Mouse (Mus musculus) ovary, adult 18-20 months (tissue): ENCODE results near the gene Plekhm1.

Experiments used
- DNase-seq: peaks from one replicate; pipeline ENCODE4 v3.0.0; 2022; ENCODE audit warnings: low spot score, mixed read lengths

Plekhm1 gene

DNA sequence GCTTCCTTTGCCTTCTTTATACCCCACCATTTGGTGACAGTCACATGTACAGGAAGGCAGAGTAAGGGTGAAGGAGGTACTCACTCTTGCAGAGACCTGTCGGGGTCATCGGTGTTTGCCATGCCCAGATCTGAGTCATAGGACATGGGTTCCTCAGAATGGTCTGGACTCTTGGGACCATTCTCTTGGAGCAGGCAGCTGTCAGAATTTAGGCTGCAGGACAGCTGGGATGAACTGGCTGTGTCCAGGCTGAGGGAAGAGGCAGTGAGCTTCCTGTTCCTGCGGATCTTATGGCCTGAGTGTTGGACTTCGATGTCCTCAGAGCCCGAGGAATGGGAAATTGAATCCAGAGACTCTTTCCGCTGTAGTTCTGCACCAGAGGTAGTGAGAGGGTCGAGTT, 17.9 kb downstream of the Plekhm1 start:
- no peak for DNase-seq

- DNase-seq = no peak
Measured at GRCm38 (mm10) chr11:103394025-103394424, 18.5 kb downstream of the Plekhm1 start.

- DNase-seq = no peak
Measured at GRCm38 (mm10) chr11:103387870-103388526, 24.5 kb downstream of the Plekhm1 start.

- no peak for DNase-seq
Measured at GRCm38 (mm10) chr11:103386827-103387226, 25.7 kb downstream of the Plekhm1 start.

DNA sequence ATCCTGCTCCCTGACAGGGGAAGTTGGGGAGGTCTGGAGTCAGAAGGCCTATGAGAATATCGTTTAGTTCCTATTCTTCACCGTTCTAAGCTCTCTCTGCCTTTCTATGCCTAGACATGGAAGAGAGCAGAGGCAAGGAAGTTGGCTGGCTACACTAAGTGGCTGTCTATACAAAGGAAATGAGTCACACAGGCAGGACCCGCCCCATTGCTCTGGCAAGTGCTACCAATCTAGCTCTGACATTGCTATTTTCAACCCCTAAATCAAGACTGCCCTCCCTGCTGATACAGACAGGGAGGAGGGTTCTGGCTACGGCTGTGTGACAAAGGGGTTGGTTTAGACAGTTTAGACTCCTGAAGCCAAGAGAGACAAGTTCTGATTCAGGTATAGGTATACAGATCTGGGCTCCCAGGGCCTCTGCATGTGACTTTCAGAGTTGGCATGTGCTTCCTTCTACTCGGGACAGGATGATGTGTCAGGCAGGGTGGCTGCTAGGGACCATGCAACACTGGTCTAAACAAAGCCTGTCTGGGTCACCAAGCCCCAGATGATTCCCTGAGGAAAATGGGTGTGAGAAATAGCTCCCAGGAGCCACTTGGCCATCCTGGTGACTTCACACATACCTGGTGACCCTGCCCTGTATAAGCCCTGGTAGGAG, 30.4 kb downstream of the Plekhm1 start:
- DNase-seq = peak; percentile 47

GRCm38 (mm10) chr11:103381505-103381904, 31.0 kb downstream of the Plekhm1 start:
- no peak for DNase-seq

GRCm38 (mm10) chr11:103380460-103380859, 32.0 kb downstream of the Plekhm1 start:
- no peak for DNase-seq

- no peak for DNase-seq
Measured at GRCm38 (mm10) chr11:103378341-103378740, 34.1 kb downstream of the Plekhm1 start.

GRCm38 (mm10) chr11:103375772-103376171, 36.7 kb downstream of the Plekhm1 start:
- no peak for DNase-seq

GRCm38 (mm10) chr11:103375258-103375657, 37.2 kb downstream of the Plekhm1 start:
- no peak for DNase-seq

GRCm38 (mm10) chr11:103373922-103374321, 38.6 kb downstream of the Plekhm1 start:
- DNase-seq = no peak

DNA sequence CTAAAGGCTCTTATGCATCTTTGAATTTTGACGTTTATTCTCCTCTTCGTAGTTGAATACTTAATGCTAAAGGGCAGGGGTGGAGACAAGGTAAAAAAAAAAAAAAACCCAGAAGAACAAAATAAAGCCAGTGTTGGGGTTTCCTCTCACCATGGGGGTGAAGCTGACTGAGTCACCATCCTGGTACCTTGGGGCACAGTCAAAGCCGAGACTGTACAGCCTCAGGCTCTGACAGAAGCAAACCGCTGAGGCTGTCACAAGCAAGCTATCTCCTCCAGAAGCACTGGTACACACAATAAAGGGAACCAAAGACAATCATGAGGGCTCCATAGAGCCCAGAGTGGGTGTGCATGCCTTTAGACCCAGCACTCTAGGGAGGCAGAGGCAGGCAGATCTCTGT, 39.9 kb downstream of the Plekhm1 start:
- DNase-seq = no peak

- DNase-seq = no peak
Measured at GRCm38 (mm10) chr11:103372068-103372467, 40.4 kb downstream of the Plekhm1 start.

DNA sequence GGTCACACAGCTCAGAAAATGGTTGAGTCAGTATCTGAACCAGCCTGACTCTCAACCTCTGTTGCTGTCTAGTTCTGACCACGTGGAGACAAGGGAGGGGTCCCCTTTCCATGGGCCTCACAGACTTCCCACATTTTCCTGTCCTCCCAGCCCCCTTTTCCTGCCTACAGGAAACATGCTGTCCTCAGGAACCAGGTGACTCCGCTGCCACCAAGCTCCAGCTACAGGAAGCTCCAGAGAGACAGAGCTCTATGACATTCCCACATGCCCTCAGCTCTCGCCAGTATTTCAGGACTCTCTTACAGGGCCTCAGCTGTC, 41.3 kb downstream of the Plekhm1 start:
- DNase-seq = no peak

GRCm38 (mm10) chr11:103370397-103371221, 41.9 kb downstream of the Plekhm1 start:
- no peak for DNase-seq

DNA sequence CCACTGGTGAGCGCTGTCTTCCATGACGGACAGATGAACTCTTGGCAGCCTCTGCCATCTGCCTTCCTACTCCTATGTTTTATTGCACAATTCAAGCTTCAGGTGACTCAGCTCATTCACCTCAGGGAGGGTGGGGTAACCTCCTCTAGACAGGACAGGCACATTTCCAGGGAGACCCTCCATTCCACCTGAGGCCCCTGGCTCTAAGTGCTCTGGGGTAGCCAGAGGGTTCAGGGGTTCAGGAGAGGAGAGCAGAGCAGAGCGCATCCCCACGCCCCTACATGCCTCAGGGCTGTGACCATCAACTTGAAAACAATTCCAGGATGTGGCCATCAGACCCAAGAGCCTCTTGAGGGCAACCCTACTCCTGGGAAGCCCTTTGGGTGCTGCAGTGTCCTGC, 47.0 kb downstream of the Plekhm1 start:
- no peak for DNase-seq

GRCm38 (mm10) chr11:103365022-103365421, 47.5 kb downstream of the Plekhm1 start:
- no peak for DNase-seq

DNA sequence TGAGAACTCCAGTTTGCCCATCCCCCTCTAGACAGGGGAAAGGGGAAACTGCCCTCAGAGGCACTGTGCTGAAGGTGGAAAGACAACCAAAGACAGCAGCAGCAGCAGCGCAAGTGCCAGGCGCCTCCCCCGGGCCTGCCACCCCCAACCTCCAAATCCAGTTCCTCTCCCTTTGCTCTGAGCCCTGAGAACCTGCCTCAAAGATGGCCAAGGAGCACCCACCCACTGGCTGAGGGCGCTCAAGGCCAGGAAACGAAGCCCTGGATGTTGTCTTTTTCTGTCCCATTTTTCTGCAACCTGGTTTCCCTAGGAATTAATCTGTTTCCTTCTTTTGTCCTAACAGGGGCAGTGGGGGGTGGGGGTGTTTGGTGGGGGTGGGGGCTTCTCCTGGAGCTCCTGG, 48.2 kb downstream of the Plekhm1 start:
- no peak for DNase-seq

- peak; percentile 45 for DNase-seq
Measured at GRCm38 (mm10) chr11:103363214-103364148, 49.0 kb downstream of the Plekhm1 start, which contains the start of gene Arhgap27. Arhgap27 (minus strand) TSS chr11:103363692.

GRCm38 (mm10) chr11:103362521-103363181, 49.8 kb downstream of the Plekhm1 start:
- DNase-seq = no peak

- DNase-seq = no peak
Measured at GRCm38 (mm10) chr11:103362054-103362432, 50.4 kb downstream of the Plekhm1 start.
